ENCODE assay signal across 9 mouse cellular contexts in genomic region chr5:140792233-140792632, GRCm38 (mm10). TPM values are rescaled to one million over a fixed set of nuclear protein-coding genes. Genes with fewer than 3 reads are reported as not detected.
DNase-seq lines count a peak whose midpoint lies in the region; ATAC-seq and TF ChIP-seq lines count a peak whose summit lies in the region.
"Had no signal": no experiment of that assay in that cellular context is flagged by ENCODE, and none has a peak within 500 bp of the region (broad histone marks: within the 10 kb centered on the region; RNA-seq: fewer than 3 reads in every experiment).

No protein-coding gene starts in this region.

- peaks cover 37% of the 10 kb centered on the region for H3K4me1 ChIP-seq in heart, adult 2 months (ENCODE audit: control insufficient read depth, insufficient read depth, low read length)
- peaks cover 37% of the 10 kb centered on the region for H3K4me1 ChIP-seq in forebrain, embryonic 14.5 days (ENCODE audit: control insufficient read depth, insufficient read depth, low read length)
- H3K4me1 ChIP-seq in liver, embryonic 13.5 days (replicated peaks): peaks cover 86% of the 10 kb centered on the region

- no peak overlapping the region for H3K4me2 ChIP-seq in forebrain, embryonic 14.5 days (ENCODE audit: low read length)
- no peak overlapping the region for H3K4me2 ChIP-seq in liver, embryonic 13.5 days

- 33% methylated on average over 5 of the region's 5 CpGs for WGBS in heart, adult 2 months
- 51% methylated on average over 5 of the region's 5 CpGs for WGBS in forebrain, embryonic 14.5 days
- 53% methylated on average over 5 of the region's 5 CpGs for WGBS in liver, embryonic 13.5 days (ENCODE audit: insufficient replicate concordance)

- H3K9me3 ChIP-seq in forebrain, embryonic 14.5 days (replicated peaks; ENCODE audit: control insufficient read depth, low read length): no peaks in the 10 kb centered on the region
- no peaks in the 10 kb centered on the region for H3K9me3 ChIP-seq in liver, embryonic 13.5 days (replicated peaks)

- no peak overlapping the region for H3K9ac ChIP-seq in heart, adult 2 months (ENCODE audit: low read depth, low read length)
- peak overlapping the region; percentile 32; the same call in 1 of the 2 replicates for H3K9ac ChIP-seq in forebrain, embryonic 14.5 days (ENCODE audit: low read length)
- no peak overlapping the region for H3K9ac ChIP-seq in liver, embryonic 13.5 days

- TF ChIP-seq CTCF in heart, adult 2 months (IDR thresholded peaks at IDR 0.05): no peak

- no peak for TF ChIP-seq EP300 in heart, adult 2 months (IDR thresholded peaks at IDR 0.05; ENCODE audit: insufficient read depth, low read depth, low read length)

- peak overlapping the region; percentile 62 for H3K27ac ChIP-seq in heart, adult 2 months
- H3K27ac ChIP-seq in forebrain, embryonic 14.5 days (ENCODE audit: low read depth, low read length): peak overlapping the region; percentile 80
- peak overlapping the region; percentile 80; the same call in 1 of the 2 replicates for H3K27ac ChIP-seq in liver, embryonic 13.5 days

- ATAC-seq in forebrain, embryonic 14.5 days: no peak
- ATAC-seq in liver, embryonic 13.5 days (ENCODE audit: low read depth): no peak

- no peaks in the 10 kb centered on the region for H3K27me3 ChIP-seq in heart, adult 2 months (ENCODE audit: control insufficient read depth, insufficient read depth, low read length)
- H3K27me3 ChIP-seq in forebrain, embryonic 14.5 days (replicated peaks; ENCODE audit: control insufficient read depth, insufficient read depth, low read length): no peaks in the 10 kb centered on the region
- no peaks in the 10 kb centered on the region for H3K27me3 ChIP-seq in liver, embryonic 13.5 days

- peaks cover 33% of the 10 kb centered on the region for H3K36me3 ChIP-seq in heart, adult 2 months (ENCODE audit: control insufficient read depth, insufficient read depth, low read length)
- 0 out of 2 replicates have a peak, but pooled peaks cover 2% of the 10 kb centered on the region for H3K36me3 ChIP-seq in forebrain, embryonic 14.5 days (ENCODE audit: control insufficient read depth, insufficient read depth, low read length)
- no peaks in the 10 kb centered on the region for H3K36me3 ChIP-seq in liver, embryonic 13.5 days

- no peak for TF ChIP-seq POLR2A in heart, adult 2 months (IDR thresholded peaks at IDR 0.05; ENCODE audit: insufficient read depth, low read depth, low read length)

- intact Hi-C loops in heart, adult 2 months (cut with DNase I): loop anchor here (5.0 kb wide), 1 partner anchor 35 kb away; no protein-coding TSS in a partner anchor
- intact Hi-C loops in heart, postnatal 14 days (cut with DNase I): no loop called here

- H3K4me3 ChIP-seq in heart, adult 2 months: no peak overlapping the region
- no peak overlapping the region for H3K4me3 ChIP-seq in forebrain, embryonic 14.5 days (ENCODE audit: low read depth, low read length)
- H3K4me3 ChIP-seq in liver, embryonic 13.5 days (replicated peaks): no peak overlapping the region

- H3K79me2 ChIP-seq in heart, adult 2 months (replicated peaks; ENCODE audit: control insufficient read depth, insufficient read depth, low read length): peaks cover 1% of the 10 kb centered on the region

- DNase-seq in heart, adult 2 months: no peak
- DNase-seq in heart, postnatal 14 days: no peak
- DNase-seq in 3T3-L1 (ENCODE audit: low read depth, low spot score): peak; percentile 67
- no peak for DNase-seq in forebrain, embryonic 14.5 days (ENCODE audit: low spot score)
- DNase-seq in liver, embryonic 13.5 days: no peak
- DNase-seq in spleen, postnatal 4 days (ENCODE audit: low spot score in 2 of 2): no peak
- no peak for DNase-seq in Muller cell, postnatal 12 days (ENCODE audit: inconsistent ontology term)
- DNase-seq in gastrocnemius, postnatal 25 days: no peak
- DNase-seq: kidney, adult 18-20 months had no signal

RNA-seq across cellular contexts. Expression of gene Gna12, which starts 38.0 kb away (rescaled TPM):
- total RNA-seq in heart, adult 2 months (2021): 100 to 1,000 TPM; 118 to 136 TPM
- 117 and 136 TPM in 2 replicates for polyA plus RNA-seq in heart, adult 2 months (2012; rRNA removed)
- 10 to 100 TPM; 80.5 to 84.2 TPM for total RNA-seq in heart, postnatal 14 days (2021)
- 17.4 and 19.9 TPM in 2 replicates for polyA plus RNA-seq in forebrain, embryonic 14.5 days (2014; fragmentation: Nextera tagmentation; extraction: Ambion mirVana)
- polyA plus RNA-seq in liver, embryonic 13.5 days (2015; fragmentation: Nextera tagmentation; extraction: Ambion mirVana): 5.3 and 7.0 TPM in 2 replicates
- 10 to 100 TPM; 26.2 to 27.7 TPM for total RNA-seq in gastrocnemius, postnatal 25 days (2021)
